Mouse (Mus musculus) thymus, adult 2 months (tissue): ENCODE measurements around the gene Fndc11. TPM values are rescaled to one million over a fixed set of nuclear protein-coding genes. Genes with fewer than 3 reads are reported as not detected.

ENCODE experiments used
- DNase-seq: peaks from one replicate; pipeline ENCODE4 v3.0.0; 2021
- H3K27ac ChIP-seq: fragments of 200-500 bp; 2 replicates; pipeline ENCODE4 v1.5.1; 2012; ENCODE audit warnings: low read length, control low read depth; ENCODE audit not compliant: control insufficient read depth, insufficient read depth
- H3K27me3 ChIP-seq: fragments of 200-500 bp; 2 replicates; pipeline ENCODE4 v1.6.1; 2012; ENCODE audit warnings: mild to moderate bottlenecking, low read length, moderate library complexity, mixed read lengths; ENCODE audit not compliant: control insufficient read depth, insufficient read depth
- H3K36me3 ChIP-seq: fragments of 200-500 bp; 2 replicates; pipeline ENCODE4 v1.6.1; 2012; ENCODE audit warnings: mild to moderate bottlenecking, low read length, moderate library complexity; ENCODE audit not compliant: control insufficient read depth, insufficient read depth
- H3K4me1 ChIP-seq: fragments of 200-500 bp; replicated peaks from 2 replicates; pipeline ENCODE4 v1.6.1; 2012; ENCODE audit warnings: low read length; ENCODE audit not compliant: control insufficient read depth, insufficient read depth
- H3K4me3 ChIP-seq: fragments of 200-500 bp; 2 replicates; pipeline ENCODE4 v1.5.1; 2012; ENCODE audit warnings: mild to moderate bottlenecking, low read length, control low read depth, moderate library complexity; ENCODE audit not compliant: control insufficient read depth, insufficient read depth
- CTCF ChIP-seq: fragments of 200-500 bp; IDR thresholded peaks from 2 replicates; pipeline ENCODE4 v1.5.1; 2012; ENCODE audit warnings: mild to moderate bottlenecking, control low read depth, low read length, moderate library complexity, borderline replicate concordance; ENCODE audit not compliant: control insufficient read depth, poor library complexity, insufficient read depth; ENCODE audit errors: extremely low read depth
- POLR2A ChIP-seq: fragments of 200-500 bp; IDR thresholded peaks from 2 replicates; pipeline ENCODE4 v1.6.1; 2012; ENCODE audit warnings: mild to moderate bottlenecking, low read length, control low read depth, moderate library complexity; ENCODE audit not compliant: control insufficient read depth, poor library complexity, insufficient read depth; ENCODE audit errors: extremely low read depth
- WGBS: fragments of 180-500 bp; shearing (Covaris S2); methylation state at CpG from one replicate; pipeline ENCODE4 v1.1.7; 2018; 5-methylcytosine and 5-hydroxymethylcytosine counted together
- polyA plus RNA-seq: library from polyadenylated mRNA; depleted of rRNA; stranded (reverse); fragments of >200 nt; gene quantifications from 2 replicates; pipeline ENCODE4 v1.2.3, GENCODE M21; 2012

The Fndc11 gene
- polyA plus RNA-seq, 1 experiment = 0.85 TPM

DNA sequence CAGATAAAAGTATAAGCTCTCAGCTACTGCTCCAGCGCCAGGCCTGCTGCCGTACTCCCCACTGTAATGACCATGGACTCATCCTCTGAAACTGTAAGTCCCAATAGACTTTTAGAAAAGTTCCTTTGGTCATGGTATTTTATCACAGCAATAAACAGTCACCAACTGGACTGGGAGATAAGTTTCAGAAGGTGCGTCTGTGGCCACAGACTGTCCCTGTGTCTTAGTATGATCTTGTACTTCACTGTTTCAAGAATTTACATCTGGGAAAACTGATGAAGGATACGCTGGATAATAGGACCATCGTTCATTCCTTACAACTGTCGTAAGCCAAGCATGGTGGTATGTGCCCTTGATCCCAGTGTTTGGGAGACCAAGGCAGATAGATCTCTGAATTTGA lies 3.8 kb upstream of the Fndc11 start:
- no peaks in the 10 kb centered on the region; the same call in 1 of the 2 replicates for H3K27me3 ChIP-seq
- H3K4me3 ChIP-seq = no peak overlapping the region
- no peak for DNase-seq
- no peak overlapping the region for H3K27ac ChIP-seq
- no peaks in the 10 kb centered on the region for H3K36me3 ChIP-seq
- peaks cover 33% of the 10 kb centered on the region for H3K4me1 ChIP-seq
- TF ChIP-seq CTCF (no peak), POLR2A (no peak)
- 98% methylated on average over 6 of the region's 6 CpGs for WGBS

- no peak for TF ChIP-seq POLR2A
- TF ChIP-seq CTCF = no peak
- no peak for DNase-seq
- WGBS = 37% methylated on average over 5 of the region's 5 CpGs
- no peaks in the 10 kb centered on the region for H3K36me3 ChIP-seq
- no peak overlapping the region for H3K4me3 ChIP-seq
- H3K27me3 ChIP-seq = no peaks in the 10 kb centered on the region
- H3K27ac ChIP-seq = peak overlapping the region; percentile 87
- peaks cover 18% of the 10 kb centered on the region for H3K4me1 ChIP-seq
These were observed 830 bp upstream of the Fndc11 start for GRCm38 (mm10) chr2:181218881-181219485.

- H3K27ac ChIP-seq = peak overlapping the region; percentile 62; the same call in 1 of the 2 replicates
- no peaks in the 10 kb centered on the region for H3K36me3 ChIP-seq
- TF ChIP-seq CTCF = no peak
- TF ChIP-seq POLR2A = no peak
- H3K27me3 ChIP-seq = no peaks in the 10 kb centered on the region
- H3K4me1 ChIP-seq = peaks cover 18% of the 10 kb centered on the region
- WGBS = 4% methylated on average over 2 of the region's 2 CpGs
- H3K4me3 ChIP-seq = peak overlapping the region; percentile 41; the same call in 1 of the 2 replicates
- DNase-seq = no peak
These were observed 548 bp downstream of the Fndc11 start for GRCm38 (mm10) chr2:181220361-181220760.

DNA sequence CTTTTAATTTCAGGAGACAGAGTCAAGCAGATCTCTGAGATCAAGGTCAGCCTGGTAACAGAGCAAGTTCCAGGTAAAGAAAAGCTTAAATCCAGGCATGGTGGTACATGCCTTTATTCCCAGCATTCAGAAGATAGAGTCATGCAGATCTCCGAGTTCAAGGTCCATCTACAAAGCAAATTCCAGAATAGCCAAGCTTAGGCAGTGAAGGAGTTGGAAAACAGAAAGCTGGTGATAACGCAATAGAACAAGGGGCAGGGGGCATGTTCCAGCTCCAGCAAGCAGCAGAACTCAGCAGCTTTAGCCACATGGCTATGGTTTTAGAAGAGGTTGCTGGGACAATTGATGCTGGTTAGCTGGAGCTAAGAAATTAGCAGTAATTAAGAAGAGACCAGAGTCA lies 5.2 kb downstream of the Fndc11 start:
- H3K27ac ChIP-seq = no peak overlapping the region
- peaks cover 8% of the 10 kb centered on the region for H3K4me1 ChIP-seq
- no peaks in the 10 kb centered on the region for H3K27me3 ChIP-seq
- H3K36me3 ChIP-seq = peaks cover 7% of the 10 kb centered on the region
- TF ChIP-seq CTCF (no peak), POLR2A (no peak)
- WGBS = 96% methylated on average over 2 of the region's 2 CpGs
- DNase-seq = no peak
- H3K4me3 ChIP-seq = no peak overlapping the region

DNA sequence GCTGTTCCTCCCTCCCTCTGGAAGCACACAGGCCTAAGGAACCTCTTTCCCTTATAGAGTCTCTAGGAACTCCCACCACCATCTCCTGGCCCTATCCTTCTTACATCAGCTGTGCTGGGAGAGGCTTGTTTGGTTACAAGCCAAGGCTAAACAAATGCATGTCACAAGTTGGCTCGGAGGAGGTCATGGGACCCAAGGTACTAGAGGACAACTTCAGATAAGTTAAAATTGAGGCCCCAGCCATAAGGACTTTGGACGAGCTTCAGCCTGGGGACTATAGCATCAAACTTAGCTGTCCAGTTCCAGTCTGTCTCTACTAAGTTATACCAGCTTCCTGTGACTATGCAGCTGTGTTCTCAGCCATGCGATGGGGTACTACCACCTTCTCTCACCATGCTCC lies 7.3 kb downstream of the Fndc11 start:
- Histone ChIP-seq H3K27me3 (no peaks in the 10 kb centered on the region), H3K4me1 (no peaks in the 10 kb centered on the region), H3K36me3 (peaks cover 12% of the 10 kb centered on the region), H3K4me3 (no peak overlapping the region), H3K27ac (no peak overlapping the region)
- no peak for DNase-seq
- no peak for TF ChIP-seq POLR2A
- no peak for TF ChIP-seq CTCF
- WGBS = 93% methylated on average over 3 of the region's 3 CpGs

- no peak overlapping the region for H3K27ac ChIP-seq
- no peak for DNase-seq
- TF ChIP-seq CTCF (no peak), POLR2A (no peak)
- H3K27me3 ChIP-seq = no peaks in the 10 kb centered on the region
- no peak overlapping the region for H3K4me3 ChIP-seq
- peaks cover 13% of the 10 kb centered on the region for H3K36me3 ChIP-seq
- no peaks in the 10 kb centered on the region for H3K4me1 ChIP-seq
- WGBS = 79% methylated on average over 1 of the region's 1 CpGs
These were observed 8.5 kb downstream of the Fndc11 start for GRCm38 (mm10) chr2:181228335-181228734.

DNA sequence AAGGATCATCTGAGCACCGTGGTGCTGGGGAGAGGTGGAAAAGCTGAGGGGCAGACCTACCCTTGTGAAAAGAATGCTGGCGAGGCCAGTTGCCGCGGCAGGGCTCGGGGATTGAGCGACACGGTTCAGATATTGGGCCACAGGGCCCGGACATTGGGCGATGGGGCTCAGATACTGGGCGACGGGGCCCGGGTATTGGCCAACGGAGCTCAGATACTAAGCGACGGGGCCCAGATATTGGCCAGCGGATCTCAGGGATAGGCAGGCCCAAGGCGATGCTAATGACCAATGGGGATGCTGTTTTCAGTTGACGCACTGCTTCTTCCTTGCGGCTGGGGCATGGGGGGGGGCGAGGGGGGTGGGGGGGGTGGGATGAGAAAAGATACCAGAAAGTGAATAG lies 11.4 kb downstream of the Fndc11 start:
- H3K4me3 ChIP-seq = no peak overlapping the region
- H3K36me3 ChIP-seq = peaks cover 36% of the 10 kb centered on the region
- WGBS = 97% methylated on average over 20 of the region's 20 CpGs
- DNase-seq = no peak
- no peak for TF ChIP-seq CTCF
- TF ChIP-seq POLR2A = no peak
- no peak overlapping the region for H3K27ac ChIP-seq
- no peaks in the 10 kb centered on the region for H3K4me1 ChIP-seq
- H3K27me3 ChIP-seq = no peaks in the 10 kb centered on the region
